Mouse (Mus musculus) olfactory bulb, adult 2 months (tissue): ENCODE measurements around the gene Sv2b. TPM values are rescaled to one million over a fixed set of nuclear protein-coding genes. Genes with fewer than 3 reads are reported as not detected.
"Not testable (repeated sequence)": the region's sequence is repeated elsewhere in the genome, so short reads cannot be mapped to it uniquely, and the experiment has no call there.

Experiments used
- H3K27ac ChIP-seq: fragments of 200-500 bp; 2 replicates; pipeline ENCODE4 v1.5.1; 2012; ENCODE audit warnings: low read depth, low read length; ENCODE audit not compliant: insufficient read depth
- H3K4me1 ChIP-seq: fragments of 200-500 bp; 2 replicates; pipeline ENCODE4 v1.6.1; 2012; ENCODE audit warnings: low read length; ENCODE audit not compliant: control insufficient read depth, insufficient read depth
- H3K4me3 ChIP-seq: fragments of 200-500 bp; 2 replicates; pipeline ENCODE4 v1.5.1; 2012; ENCODE audit warnings: mild to moderate bottlenecking, low read depth, low read length, moderate library complexity; ENCODE audit not compliant: insufficient read depth
- CTCF ChIP-seq: fragments of 200-500 bp; IDR thresholded peaks from 2 replicates; pipeline ENCODE4 v1.5.1; 2012; ENCODE audit warnings: low read depth, mild to moderate bottlenecking, low read length, moderate library complexity; ENCODE audit not compliant: insufficient read depth
- POLR2A ChIP-seq: fragments of 200-500 bp; IDR thresholded peaks from 2 replicates; pipeline ENCODE4 v1.6.1; 2012; ENCODE audit warnings: mild to moderate bottlenecking, low read depth, low read length, moderate library complexity; ENCODE audit not compliant: insufficient read depth
- WGBS: fragments of 180-500 bp; shearing (Covaris S2); methylation state at CpG from one replicate; pipeline ENCODE4 v1.1.7; 2018; 5-methylcytosine and 5-hydroxymethylcytosine counted together
- polyA plus RNA-seq: library from polyadenylated mRNA; stranded (reverse); fragments of >200 nt; gene quantifications from 2 replicates; pipeline ENCODE4 v1.2.4, GENCODE M21; 2012; ENCODE audit warnings: low replicate concordance; ENCODE audit not compliant: missing spikeins, insufficient read depth, insufficient read length

Gene Sv2b
- polyA plus RNA-seq, 1 experiment = not detected

DNA sequence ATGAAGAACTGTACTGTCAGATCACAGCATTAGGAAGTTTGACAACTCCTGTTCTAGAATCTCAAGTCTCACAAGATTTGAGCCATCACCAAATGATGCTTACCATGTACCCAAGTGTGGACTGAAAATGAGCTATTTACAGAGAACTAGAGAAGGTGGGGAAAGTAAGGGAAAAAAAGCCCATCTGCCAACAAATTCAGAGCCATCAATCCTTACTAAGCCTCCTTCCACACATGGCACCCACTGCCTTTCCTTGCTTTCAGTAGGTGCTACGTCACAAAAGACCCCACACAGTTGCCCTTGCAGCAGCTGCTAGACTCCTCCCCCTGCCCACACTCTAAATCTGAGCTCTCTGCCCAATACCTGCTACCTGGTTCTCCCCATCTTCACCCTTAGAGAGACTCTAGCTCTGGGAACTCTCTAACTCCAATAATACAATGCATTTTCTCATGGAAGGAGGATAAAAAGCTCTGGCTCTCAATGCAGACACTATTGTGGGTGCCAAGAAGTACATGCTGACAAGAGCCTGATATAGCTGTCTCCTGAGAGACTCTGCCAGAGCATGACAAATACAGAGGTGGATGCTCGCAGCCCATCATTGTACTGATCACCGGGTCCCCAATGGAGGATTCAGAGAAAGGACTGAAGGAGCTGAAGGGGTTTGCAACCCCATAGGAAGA, 101.0 kb downstream of the Sv2b start:
- 88% methylated on average over 3 of the region's 3 CpGs for WGBS
- H3K27ac ChIP-seq = no peak overlapping the region
- no peak for TF ChIP-seq POLR2A
- TF ChIP-seq CTCF = no peak

DNA sequence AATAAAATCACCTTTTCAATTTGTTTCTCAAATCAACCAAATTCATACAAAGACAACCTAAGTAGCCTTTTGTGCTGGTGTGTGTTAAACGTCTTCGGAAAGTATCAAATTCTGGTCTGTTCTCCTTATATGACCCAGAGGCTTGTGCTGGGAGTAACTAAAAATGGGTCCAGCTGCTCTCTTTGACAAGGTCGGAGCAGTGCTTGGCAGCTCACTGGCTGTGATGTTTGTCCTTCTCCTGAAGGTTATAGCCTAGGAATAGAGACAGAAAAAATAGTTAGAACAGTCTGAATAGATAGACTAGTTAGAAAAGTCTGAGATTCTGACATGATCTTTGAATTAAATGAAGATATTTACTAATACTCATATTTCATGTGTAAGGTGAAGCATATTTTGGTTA, 102.4 kb downstream of the Sv2b start:
- Histone ChIP-seq H3K4me1 (no peaks in the 10 kb centered on the region), H3K27ac (no peak overlapping the region), H3K4me3 (no peak overlapping the region)
- 94% methylated on average over 3 of the region's 3 CpGs for WGBS
- TF ChIP-seq POLR2A (no peak), CTCF (no peak)

More for the DNA sequence above, 101.0 kb downstream of the Sv2b start:
- H3K4me3 ChIP-seq = no peak overlapping the region
- no peaks in the 10 kb centered on the region for H3K4me1 ChIP-seq

DNA sequence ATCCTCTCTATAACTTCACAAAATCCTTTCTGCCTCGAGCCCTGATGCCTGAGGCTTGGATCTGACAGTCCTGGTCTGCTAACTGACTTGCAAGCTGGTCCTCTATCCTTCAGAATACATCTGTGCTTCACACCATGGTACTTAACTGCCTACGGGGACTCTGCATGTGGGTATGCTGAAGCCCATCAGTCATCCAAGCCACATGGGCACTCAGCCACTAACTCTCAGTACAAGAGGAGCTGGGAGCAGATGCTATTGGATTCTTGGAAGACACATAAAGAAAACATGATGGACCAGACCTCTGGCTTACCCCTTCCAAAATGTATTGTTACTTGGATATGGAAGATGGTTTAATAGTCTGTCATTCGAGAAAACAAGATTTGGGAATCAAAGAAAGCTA, 103.7 kb downstream of the Sv2b start:
- TF ChIP-seq POLR2A (no peak), CTCF (no peak)

DNA sequence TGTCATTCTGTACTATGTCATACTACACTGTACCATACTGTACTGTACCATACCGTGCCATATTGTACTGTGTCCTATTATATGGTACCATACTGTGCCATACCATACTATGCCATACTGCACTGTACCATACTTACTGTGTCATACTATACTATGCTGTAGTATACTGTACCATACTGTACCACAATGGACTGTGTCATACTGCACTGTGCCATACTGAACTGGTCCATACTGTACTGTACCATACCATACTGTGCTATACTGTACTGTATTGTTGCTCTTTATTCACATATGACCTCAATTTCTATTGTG, 114.2 kb downstream of the Sv2b start:
- not testable (repeated sequence) for H3K27ac ChIP-seq, H3K4me1 ChIP-seq, H3K4me3 ChIP-seq
- WGBS = 97% methylated on average over 1 of the region's 1 CpGs

More for the DNA sequence above, 103.7 kb downstream of the Sv2b start:
- 87% methylated on average over 3 of the region's 3 CpGs for WGBS
- Histone ChIP-seq H3K4me1 (no peaks in the 10 kb centered on the region), H3K4me3 (no peak overlapping the region), H3K27ac (no peak overlapping the region)

DNA sequence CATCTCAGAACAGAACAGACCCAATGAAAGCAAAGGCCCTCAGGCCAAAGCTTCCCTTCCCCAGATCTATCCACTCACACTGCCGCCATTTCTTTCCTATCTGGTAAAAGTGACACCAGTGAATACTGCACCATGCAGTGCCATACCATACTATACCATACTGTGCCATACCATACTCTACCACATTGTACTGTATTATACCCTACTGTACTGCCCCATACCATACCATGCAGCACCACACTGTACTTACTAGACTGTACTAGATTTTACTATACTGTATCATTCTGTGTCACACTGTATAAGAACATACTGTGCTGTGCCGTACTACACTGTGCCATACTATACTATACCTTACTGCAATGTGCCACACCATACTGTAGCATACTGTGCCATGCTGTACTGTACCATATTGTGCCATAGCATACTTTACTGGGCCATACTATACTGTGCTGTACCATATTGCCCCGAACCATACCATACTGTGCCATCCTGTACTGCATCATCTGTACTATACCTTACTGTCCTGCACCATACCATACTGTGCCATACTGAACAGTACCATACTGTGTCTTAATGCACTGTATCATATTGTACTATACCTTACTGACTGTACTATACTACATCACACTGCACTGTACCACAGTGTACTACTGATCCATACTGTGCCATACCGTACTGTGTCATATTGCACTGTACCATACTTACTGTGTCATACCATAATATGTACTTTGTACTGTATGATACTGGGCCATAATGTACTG, 114.7 kb downstream of the Sv2b start:
- WGBS = 98% methylated on average over 4 of the region's 4 CpGs
- H3K4me3 ChIP-seq = no peak overlapping the region
- no peak overlapping the region for H3K27ac ChIP-seq
- TF ChIP-seq POLR2A = no peak
- no peak for TF ChIP-seq CTCF
- H3K4me1 ChIP-seq = no peaks in the 10 kb centered on the region

DNA sequence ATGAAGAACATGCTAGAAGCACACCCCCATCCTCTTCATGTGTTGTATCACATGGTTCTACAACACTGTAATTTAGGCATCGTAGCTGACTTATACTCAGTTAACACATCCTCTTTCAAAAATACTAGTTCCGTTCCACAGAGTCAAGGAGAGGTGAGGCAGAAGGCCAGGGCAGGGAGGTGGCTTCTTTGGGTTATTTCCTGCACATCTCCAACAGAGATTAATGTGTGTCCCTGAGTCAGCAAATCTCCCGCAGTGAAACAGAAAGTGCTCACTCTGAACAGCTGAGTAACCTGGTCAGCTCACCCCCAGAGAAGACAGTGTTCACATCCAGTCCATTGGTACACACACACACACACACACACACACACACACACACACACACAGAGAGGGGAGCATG, 118.9 kb downstream of the Sv2b start:
- WGBS = 50% methylated on average over 3 of the region's 3 CpGs

DNA sequence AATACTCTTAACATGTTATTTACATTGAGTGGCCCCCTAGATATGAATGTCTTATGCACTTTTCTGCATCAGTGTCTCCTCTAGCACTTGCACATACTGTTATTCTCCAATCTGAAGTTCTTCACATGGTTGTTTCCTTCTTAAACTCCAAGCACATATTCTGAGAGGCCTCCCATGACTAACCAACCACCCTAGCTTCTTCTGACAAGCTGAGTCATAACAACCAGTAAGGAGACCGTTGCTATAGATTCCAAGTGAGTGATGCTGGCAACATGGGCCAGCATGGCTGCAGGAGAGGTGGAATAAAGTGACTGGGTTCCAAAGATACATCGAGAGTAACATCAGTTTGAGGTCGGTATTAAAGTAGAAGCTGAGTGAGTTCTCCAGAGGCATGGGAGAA, 134.0 kb downstream of the Sv2b start:
- Histone ChIP-seq H3K4me3 (no peak overlapping the region), H3K27ac (no peak overlapping the region), H3K4me1 (no peaks in the 10 kb centered on the region)
- TF ChIP-seq POLR2A (no peak), CTCF (no peak)
- WGBS = 73% methylated on average over 3 of the region's 3 CpGs

More for the DNA sequence above, 118.9 kb downstream of the Sv2b start:
- Histone ChIP-seq H3K27ac (no peak overlapping the region), H3K4me1 (no peaks in the 10 kb centered on the region), H3K4me3 (no peak overlapping the region)
- TF ChIP-seq POLR2A (no peak), CTCF (no peak)

DNA sequence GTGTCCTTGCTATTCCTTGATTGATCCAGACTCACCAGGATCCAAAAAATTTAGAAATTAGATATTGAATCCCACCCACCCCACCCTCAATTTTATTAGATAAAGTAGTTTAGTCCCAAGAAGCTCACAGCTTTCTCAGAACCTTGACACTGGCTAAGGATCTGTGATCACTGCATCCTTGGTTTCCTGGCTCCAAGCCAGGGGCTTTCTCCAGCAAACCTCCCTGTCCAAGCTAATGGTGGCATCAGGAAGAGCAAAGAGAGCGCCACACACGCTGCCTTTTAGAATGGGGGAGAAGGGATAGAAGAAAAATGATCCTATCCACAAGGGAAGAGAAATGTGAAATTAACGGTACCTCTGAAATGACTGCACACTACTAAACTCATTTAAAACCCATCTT, 141.6 kb downstream of the Sv2b start:
- Histone ChIP-seq H3K4me1 (no peaks in the 10 kb centered on the region), H3K4me3 (no peak overlapping the region), H3K27ac (no peak overlapping the region)
- WGBS = 85% methylated on average over 3 of the region's 3 CpGs
- no peak for TF ChIP-seq CTCF
- no peak for TF ChIP-seq POLR2A

DNA sequence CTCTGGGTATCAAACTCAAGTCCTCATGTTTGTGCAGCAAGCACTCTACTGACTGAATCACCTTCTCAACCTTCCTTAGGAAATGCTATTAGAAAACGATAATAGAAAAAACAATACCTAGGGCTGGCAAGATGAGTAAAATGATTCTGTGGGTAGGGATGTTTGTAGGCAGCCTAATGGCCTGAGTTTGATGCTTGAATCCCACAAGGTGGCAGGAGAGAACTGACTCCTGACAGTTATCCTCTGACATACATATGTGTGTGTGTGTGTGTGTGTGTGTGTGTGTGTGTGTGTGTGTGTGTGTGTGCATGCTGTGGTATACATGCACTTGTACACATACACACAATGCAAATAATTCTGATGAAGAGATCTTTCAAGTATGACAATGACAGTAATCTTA, 161.9 kb downstream of the Sv2b start:
- Histone ChIP-seq H3K27ac (no peak overlapping the region), H3K4me3 (no peak overlapping the region), H3K4me1 (peaks cover 6% of the 10 kb centered on the region)
- TF ChIP-seq POLR2A (no peak), CTCF (no peak)
- 86% methylated on average over 1 of the region's 1 CpGs for WGBS
